Mouse (Mus musculus) embryo, embryonic 9.5 days (tissue): Measurements from ENCODE around the gene Tnfsf9.
"Not testable (repeated sequence)": the region's sequence is repeated elsewhere in the genome, so short reads cannot be mapped to it uniquely, and the experiment has no call there.

Experiments
- DNase-seq: peaks from one replicate; pipeline ENCODE4 v3.0.0-alpha.2; 2017; ENCODE audit errors: extremely low spot score

Tnfsf9 gene

DNA sequence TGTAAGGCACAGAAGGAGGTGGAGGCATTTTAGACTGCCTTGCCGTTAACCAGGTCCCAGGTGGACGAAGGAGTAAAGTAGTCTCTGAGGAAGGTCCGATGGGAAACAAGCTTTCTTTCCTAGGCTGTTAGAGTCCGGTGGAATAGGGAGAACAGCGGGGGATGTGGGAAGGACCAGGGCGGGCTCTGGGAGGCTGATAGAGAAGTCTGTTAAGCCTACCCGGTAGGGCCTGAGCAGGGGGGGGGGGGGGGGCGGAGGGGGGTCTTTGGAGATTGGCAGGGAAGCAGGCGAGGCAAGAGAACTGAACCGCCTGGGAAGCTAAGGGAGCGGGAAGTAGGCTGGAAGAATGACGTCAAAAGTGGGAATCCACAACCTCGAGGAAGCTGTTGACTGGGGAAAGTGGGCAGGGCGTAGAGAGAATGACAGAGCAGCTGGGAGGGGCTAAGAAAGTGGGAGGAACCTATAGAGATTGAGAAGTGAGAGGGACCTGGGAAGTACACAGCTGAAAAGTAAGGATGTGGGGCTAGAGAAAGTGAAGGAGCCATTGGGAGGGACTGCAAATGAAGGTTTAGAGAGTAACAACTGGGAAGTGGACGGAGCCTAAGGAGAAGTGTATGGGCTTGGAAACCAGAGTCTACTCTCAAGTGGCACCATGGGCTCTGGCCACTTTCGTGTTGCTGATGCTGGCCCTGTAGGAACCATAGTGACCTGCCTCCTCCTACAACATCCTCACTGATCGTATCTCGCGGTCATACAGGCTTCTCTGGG is 9.1 kb upstream of the Tnfsf9 start:
- DNase-seq: peak; percentile 69

DNA sequence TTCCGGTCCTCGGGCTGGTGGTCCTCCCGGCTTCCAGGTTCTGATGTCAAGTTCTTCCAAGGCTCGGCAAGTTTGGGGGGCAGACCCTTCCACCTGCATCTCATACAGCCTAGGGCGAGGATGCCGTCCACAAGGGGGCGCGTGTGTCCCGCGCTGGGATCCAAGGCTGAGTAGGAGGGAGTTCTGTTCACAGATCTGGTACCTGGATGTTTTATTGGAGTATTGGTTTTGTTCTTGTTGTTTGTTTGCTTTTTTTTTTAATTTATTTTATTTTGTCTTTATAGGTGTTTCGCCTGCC is 8.6 kb upstream of the Tnfsf9 start:
- DNase-seq: peak; percentile 84

DNA sequence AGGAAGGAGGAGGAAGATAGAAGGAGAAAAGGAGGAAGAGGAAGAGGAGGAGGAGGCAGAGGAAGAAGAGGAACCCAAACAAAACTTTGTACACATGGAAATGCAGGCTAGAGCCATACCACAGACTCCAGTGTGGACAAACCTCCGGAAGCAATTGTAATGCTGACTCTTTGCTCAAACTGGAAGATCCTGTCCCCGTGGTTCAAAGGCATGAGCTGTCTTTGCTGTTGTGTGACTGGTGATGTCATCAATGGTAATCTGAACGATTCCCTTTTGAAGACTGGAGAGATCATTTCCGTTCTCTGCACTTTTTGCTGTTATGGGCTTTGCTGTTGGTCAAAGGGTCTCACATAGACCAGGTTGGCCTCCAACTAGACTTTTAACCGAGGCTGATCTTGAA is 6.8 kb upstream of the Tnfsf9 start:
- DNase-seq: no peak

GRCm38 (mm10) chr17:57099629-57100325 is 5.3 kb upstream of the Tnfsf9 start:
- peak; percentile 36 for DNase-seq

DNA sequence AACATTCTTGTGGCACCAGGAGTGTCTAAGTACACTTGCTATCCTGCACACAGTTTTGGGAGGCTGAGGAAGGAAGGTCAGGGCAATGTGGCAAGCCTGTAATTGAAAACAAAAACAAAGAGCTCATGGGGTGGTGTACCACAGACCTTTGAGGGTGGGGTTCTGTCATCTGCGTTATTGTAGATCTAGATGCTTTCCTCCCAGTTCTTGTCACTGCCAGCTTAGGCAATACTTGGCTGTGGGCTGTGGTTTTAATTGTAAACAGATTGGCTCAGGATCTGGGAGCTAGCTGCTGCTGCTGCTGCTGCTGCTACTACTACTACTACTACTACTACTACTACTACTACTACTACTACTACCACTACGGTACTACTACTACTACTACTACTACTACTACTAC is 2.8 kb upstream of the Tnfsf9 start:
- DNase-seq: no peak

DNA sequence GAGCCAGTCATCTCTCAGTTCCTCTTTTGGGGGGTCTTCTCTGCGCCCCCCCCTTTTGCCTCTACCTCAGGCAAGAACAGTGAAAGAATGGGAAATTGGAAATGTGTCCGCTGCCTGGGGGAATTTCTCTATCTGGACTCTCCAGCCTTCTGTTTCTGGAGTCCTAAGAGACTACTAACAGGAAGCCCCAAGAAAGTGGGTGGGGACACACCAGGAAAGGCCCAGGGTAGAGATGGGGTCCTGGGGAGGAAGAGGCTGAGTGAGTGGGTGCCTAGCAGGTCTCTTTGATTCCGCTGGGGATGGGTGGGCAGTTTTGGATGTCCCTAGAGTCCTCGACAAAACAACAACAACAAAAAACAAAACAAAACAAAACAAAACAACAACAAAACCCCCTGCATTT is 629 bp upstream of the Tnfsf9 start:
- no peak for DNase-seq

DNA sequence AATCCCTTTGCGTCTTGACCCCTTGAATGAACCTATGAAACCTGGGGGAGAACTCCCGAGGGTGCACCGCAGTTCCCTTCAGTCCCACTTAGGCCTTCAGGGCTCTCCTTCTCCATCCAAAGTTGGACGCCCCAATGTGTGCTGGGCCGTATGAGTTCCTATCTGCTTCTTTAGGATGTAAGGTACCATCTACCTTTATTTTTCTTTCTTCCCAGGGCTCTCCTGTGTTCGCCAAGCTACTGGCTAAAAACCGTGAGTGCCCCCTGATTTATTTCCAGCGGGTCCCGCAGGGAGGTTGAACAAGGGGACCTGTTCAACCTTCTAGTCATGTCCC is 877 bp downstream of the Tnfsf9 start:
- DNase-seq: no peak

GRCm38 (mm10) chr17:57107064-57107463 is 1.9 kb downstream of the Tnfsf9 start:
- DNase-seq: no peak

GRCm38 (mm10) chr17:57108040-57108665 is 3.0 kb downstream of the Tnfsf9 start:
- no peak for DNase-seq

- DNase-seq: no peak
Measured at GRCm38 (mm10) chr17:57108666-57109171, 3.6 kb downstream of the Tnfsf9 start.

DNA sequence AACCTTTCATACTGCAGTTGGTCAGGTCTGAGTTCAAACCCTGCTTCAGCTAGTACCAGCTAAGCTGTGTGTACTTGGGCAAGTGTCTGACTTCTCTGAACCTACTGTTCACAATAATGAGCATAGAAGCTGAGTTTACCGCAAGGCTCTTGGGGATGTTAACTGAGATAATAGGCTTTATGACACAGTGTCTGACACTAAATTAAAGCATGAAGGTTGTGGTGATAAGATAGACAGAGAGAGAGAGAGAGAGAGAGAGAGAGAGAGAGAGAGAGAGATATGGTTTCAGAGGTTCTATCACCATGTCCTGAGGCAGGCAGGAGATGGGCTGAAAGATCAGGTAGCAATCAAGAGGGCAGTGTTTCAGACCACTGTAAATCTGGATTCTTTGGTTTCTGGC is 4.9 kb downstream of the Tnfsf9 start:
- no peak for DNase-seq

- no peak for DNase-seq
Measured at GRCm38 (mm10) chr17:57112768-57113474, 7.8 kb downstream of the Tnfsf9 start.

DNA sequence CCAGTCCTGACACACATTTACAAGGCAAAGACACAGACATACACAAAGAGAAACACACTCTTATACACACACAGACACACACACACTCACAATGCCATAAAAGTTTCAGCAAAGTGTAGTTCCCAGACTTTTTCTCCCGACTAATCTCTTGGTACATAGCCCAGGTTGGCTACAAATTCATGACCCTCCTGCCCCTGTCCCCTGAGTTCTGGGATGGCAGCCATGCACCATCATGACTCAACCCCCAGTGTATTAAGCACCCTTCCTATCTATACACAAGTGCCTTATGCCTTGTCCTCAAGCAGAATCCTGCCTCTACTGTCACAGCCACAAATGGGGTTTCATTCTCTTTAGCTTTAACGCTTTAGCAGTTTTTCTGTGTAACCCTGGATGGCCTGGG is 11.7 kb downstream of the Tnfsf9 start:
- DNase-seq: no peak

GRCm38 (mm10) chr17:57118524-57119349 is 13.6 kb downstream of the Tnfsf9 start:
- DNase-seq: peak; percentile 54

DNA sequence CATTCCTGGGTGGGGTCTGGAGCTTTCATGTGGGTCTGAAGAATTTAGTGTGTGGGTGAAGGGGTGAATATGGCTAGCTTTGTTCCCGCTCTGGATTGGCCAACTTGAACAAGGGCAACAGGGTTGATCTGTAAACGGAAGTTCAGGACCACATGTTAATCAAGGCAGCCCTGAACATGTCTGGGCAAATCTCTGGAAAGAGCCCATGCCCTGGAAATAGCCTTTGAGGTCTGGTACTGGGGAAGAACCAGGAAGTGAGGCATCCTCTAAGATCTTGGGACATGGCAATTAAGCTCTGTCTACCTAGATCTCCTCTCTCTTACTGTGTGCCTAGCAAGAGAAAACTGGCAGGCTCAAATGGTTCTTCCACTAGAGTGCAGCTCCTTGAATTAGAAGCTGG is 16.7 kb downstream of the Tnfsf9 start:
- no peak for DNase-seq

DNA sequence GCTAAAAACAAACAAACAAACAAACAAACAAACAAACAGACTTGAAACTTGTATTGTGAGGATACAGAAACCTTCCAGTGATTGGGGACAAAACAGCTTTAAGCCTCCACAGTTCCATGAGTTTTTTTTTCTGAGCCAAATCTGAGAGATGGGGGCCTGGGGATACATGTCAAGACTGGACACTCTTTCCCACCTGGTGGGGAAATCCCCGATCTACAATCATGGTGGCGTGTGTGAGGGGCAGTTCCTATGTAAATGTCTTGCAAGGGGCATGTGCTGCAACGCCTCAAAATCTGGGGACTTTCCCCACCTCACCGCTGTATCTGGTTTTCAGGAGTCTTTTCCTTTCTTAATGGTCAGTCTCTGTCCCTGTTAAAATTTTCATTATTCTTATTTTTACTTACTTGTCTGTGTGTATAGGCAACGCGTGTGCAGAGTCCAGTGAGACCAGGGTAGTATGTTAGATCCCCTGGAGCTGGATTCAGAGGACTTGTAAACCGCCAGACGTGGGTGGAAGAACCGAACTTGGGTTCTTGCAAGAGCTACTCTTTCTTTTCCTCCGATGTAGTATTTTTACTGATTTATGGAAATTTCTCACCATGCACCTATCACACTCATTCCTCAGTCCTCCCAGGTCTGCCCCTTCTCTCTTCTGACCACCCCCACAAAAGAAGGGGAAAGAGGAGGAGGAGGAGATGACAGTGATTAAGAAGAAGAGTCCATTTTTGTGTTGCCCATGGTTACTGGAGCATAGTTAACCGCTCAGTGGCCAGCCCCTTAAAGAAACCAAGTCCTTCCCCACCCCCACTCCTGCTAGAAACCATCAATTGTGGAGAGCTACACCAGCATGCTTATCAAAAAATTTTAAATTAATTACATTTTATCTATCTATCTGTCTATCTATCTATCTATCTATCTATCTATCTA is 18.3 kb downstream of the Tnfsf9 start:
- DNase-seq: no peak

GRCm38 (mm10) chr17:57124792-57125191 is 19.7 kb downstream of the Tnfsf9 start:
- no peak for DNase-seq

DNA sequence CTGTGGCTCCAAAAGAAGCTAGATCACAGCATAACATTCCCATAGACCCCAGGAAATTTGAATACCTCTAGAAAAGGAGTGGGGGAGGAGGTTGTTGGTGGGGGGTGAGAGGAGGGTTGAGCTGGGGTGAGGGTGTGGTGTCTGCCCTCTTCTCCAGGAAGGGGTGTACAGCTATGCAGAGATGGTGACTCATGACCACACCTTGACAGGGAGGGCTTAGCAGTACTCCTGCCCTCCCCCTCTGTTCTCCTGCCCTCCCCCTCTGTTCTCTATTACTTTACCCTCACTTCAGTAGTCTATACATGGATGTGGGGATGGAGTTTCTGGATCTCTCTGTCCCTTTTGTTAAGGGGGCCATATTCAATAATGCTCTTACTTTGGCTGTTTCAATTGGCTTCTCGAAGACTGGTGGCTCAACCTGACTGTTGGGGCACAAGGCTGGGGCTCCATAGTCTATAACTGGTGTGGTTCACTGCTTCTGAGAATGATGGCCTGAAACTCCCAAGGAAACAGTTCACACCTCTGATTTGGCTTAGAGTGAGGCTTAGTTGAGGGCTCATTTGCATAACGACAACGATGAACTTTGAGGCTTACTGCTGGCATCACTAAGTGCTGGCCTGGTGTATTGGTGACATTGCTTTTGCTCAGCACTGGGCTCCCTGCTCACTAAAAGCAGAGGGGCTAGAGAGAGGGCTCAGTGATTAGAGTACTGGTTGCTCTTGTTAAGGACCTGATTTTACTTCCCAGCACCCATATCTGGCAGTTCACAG is 20.9 kb downstream of the Tnfsf9 start:
- DNase-seq: no peak

DNA sequence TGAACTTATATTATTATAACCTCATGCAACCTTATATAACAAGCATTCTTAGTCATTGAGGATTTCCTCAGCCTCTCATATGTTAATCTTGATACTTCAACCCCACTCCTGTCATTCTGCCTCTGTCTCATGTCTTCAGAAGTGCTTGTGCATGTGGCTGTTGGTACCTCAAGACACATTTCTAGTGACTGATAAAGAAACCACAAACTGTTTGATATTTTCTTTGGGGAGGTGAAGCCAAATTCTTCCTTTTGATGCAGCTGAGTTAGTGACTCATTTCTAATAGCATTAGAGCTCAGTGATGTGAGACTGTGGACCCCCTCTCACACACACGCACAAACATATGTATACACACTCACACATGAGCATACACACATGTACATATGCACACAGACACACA is 26.7 kb downstream of the Tnfsf9 start:
- no peak for DNase-seq

DNA sequence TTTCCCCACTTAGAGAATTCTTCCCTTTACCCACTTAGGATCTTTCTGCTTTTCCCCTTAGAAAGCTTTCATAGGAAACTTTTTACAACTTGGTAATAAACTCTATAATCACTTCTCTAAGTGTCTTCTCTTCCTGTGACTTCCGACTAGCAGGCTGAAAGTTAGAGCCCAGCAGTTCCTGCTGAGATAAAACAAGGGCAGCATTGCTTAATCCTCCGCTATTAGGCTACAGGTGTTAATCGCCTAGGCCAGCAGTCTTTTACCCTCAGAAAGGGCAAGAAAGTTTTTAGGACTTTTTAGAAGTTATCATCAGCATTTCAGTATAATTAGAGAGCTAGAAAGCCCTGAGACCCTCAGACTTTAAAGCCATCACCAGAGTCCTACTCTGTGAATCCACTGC is 28.9 kb downstream of the Tnfsf9 start:
- DNase-seq: not testable (repeated sequence)
